Mouse (Mus musculus) retina, postnatal 7 days (tissue): ENCODE measurements around the gene Csrnp1.

Experiments used
- DNase-seq: peaks from one replicate; pipeline ENCODE4 v3.0.0-alpha.2; 2012; ENCODE audit warnings: low read depth, low spot score

The Csrnp1 gene

GRCm38 (mm10) chr9:119948804-119949203 lies 35.7 kb downstream of the Csrnp1 start:
- no peak for DNase-seq

- DNase-seq = no peak
These were observed 39.1 kb downstream of the Csrnp1 start for GRCm38 (mm10) chr9:119945173-119945900.

DNA sequence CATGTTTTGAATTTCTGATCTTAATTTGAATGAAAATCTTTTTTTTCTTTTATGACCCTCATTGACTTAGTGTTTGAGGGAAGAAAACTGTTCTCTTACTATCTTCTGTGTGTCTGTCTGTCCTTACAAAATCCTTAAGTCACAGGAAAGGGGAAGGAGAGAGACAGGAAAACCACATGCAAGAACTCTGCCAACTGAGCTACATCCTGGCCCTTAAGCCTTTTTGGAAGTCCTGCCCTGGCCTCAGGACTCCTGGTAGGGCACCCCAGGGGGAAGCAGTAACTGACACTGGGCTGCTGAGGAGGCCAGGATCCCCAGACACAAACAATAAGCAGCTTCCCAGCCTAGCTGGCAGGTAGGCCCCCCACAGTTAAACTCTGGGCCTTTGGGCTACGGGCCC lies 41.1 kb downstream of the Csrnp1 start:
- DNase-seq = no peak

DNA sequence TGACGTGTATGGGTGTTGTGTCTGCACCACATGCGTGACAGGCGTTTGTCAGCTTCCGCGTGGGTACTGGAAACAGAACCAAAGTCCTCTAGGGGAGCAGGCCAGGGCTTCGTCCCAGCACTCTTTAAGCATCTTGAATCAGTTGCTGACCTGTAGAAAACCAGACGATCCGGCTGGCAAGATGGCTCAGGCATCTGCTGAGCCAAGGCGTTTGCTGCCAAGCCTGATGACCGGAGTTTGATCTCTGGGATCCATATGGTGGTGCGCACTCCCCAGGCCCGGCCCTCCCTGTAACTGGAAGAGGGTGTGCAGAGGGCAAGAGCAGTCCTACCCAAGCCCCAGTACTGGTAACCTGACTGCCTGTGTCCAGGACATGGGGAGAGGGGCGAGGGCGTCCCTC lies 42.6 kb downstream of the Csrnp1 start:
- DNase-seq = no peak

DNA sequence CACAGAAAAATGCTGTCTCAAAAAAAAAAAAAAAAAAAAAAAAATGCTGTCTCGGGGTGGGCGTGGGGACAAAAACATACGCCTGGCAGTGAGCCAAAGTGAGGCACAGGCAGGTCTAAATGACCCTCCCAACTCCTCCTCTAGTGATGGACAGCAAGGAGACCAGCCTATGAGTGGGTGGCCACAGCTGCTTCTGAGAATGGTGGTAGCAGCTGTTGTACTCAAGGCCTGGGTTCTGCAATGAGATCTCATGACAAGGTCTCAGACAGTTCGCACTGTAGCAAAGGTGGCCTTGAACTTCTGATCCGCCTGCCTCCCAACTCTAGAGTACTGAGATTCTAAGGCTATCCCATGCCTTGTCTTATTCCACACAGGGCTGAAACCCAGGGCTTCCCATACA lies 43.1 kb downstream of the Csrnp1 start:
- no peak for DNase-seq

DNA sequence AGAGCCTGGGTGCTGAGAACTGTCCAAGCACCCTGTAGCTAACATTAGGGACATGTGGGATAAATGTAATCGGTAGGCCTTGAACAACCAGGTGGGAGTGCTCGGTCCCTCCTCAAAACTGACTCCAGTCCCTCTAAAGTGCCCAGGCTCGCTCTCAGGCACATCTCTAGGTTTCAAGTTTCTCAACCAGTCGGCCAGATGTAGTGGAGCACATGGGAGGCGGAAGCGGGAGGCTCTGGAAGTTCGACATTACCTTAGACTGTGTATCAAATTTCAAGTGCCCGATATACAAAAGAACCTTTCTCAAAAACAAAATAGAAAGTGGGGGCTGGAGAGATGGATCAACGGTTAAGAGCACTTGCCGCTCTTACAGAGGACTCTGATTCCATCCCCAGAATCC lies 44.8 kb downstream of the Csrnp1 start:
- DNase-seq = no peak

DNA sequence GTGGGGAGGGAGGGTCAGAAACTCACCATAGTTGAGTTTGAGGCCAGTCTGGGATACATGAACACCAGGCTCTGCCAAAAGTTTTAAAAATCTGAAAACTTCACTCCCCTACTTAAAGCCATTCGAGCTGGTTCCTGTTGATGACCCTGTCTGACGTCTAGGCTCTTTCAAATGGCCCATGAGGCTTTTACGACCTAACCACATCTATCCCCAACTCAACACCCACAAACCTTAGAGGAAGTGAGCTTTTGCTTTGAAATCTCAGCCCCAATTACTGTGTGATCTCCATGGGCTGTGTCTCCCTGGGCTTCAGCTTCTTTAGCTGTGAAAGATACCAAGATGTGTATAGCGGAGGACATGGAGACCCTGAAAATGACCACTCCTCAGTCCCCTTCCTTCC lies 46.0 kb downstream of the Csrnp1 start:
- DNase-seq = no peak

GRCm38 (mm10) chr9:119937005-119937773 lies 47.3 kb downstream of the Csrnp1 start, which contains the start of the genes Gorasp1 and Ttc21a:
TSS of gene Gorasp1 (minus strand) at chr9:119937565.
TSS of gene Ttc21a (plus strand) at chr9:119937606.
- peak; percentile 91 for DNase-seq

DNA sequence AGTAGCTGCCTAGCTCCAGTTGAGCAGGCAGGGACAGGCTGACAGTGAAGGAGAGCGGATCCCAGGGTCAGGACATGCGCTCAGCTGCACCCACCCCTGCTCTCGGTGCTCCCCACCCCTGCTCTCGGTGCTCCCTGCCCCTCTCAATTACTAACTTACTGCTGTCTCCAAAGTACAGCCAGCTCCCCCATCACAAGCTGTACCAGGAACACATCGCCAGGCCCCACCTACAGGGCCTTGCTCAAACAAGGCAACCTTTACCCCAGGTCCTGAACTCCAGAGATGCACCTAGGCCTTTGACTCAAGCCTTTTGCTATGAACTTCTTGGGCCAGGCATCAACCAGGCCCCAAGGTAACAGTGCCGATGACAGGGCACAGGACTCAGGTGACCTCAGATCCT lies 50.8 kb downstream of the Csrnp1 start:
- no peak for DNase-seq

GRCm38 (mm10) chr9:119932358-119932757 lies 52.1 kb downstream of the Csrnp1 start:
- no peak for DNase-seq

DNA sequence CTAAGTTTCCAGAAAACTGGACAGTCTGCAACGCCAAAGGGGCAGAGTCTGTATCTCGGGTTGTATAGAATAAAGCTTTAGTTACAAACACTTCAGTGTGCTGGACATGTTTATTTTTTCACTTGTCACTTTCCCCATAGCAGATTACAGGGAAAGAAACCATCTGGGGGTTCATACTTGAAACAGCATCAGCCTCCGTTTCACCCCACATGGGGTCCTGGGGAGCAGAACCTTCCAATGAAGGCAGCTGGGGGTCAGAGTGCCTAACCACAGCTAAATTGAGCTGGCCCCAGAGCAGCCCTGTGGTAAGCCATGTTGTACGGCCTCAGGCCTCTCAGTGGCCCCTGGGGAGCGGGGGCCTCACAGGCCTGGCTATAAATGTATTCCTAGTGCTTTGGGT lies 58.0 kb downstream of the Csrnp1 start:
- DNase-seq = no peak

DNA sequence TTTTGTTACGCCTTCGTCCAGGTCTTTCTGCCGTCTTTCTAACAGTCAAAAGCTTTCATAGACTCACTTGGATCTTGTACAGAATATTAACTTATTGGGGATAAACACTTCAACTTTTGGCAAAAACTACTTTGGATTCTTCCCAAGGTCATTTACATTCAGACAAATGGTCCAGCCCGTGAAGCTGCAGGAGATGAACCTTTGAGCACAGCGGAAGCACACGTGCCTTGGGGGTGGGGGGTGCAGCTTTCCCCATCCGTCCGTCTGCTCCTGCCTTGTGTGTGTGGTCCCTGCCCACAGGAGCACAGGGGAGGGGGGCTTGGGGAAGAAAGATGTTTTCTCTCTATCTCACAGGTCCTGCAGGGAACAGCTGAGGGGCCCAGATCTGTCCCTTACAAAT lies 58.7 kb downstream of the Csrnp1 start:
- DNase-seq = no peak

GRCm38 (mm10) chr9:119925120-119925657 lies 59.3 kb downstream of the Csrnp1 start:
- no peak for DNase-seq

GRCm38 (mm10) chr9:119923462-119923861 lies 61.0 kb downstream of the Csrnp1 start:
- DNase-seq = no peak
